Mouse (Mus musculus) adrenal gland, postnatal 36 days (tissue): ENCODE data around the gene Megf6. TPM values are rescaled to one million over a fixed set of nuclear protein-coding genes. Genes with fewer than 3 reads are reported as not detected.

Experiments
- DNase-seq, 2 experiments: peaks; one replicate each; pipeline ENCODE4 v3.0.0; 2021; ENCODE audit warnings: mixed read lengths in 1 of 2
- total RNA-seq, 2 experiments: library from RNA; stranded (reverse); gene quantifications; 2 replicates each; pipeline ENCODE4 v1.2.3; 2021

Gene Megf6
- total RNA-seq, 2 experiments from 2014 or later: 2.9 to 3.4 TPM

DNA sequence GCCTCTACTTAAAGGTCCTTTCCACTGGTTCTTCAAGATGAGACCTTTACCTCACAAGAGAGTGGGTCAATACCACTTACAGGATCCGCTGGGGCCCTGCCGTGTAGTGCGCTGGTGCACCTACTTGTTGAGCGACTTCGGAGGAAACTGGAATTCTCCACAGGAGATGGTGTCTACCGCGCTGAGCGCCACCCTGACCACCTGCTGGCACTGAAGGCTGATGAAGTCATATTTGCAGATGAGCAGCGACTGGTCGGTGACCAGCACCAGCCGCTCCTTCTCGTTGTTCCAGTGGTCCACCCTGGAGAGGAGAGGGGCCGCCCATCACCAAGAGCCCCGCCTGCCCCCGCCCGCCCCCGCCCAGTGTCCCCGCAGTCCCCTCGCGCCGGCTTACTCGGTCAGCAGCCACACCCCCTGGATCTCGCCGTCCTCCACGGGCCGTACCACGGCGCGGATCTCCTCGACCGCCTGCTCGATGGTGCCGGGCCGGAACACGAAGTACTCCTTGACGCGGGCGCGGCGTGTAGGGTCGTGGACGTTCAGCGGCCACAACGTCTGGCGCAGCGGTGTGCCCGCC is 10.5 kb upstream of the Megf6 start:
- DNase-seq: peak; percentile 60 to 61

DNA sequence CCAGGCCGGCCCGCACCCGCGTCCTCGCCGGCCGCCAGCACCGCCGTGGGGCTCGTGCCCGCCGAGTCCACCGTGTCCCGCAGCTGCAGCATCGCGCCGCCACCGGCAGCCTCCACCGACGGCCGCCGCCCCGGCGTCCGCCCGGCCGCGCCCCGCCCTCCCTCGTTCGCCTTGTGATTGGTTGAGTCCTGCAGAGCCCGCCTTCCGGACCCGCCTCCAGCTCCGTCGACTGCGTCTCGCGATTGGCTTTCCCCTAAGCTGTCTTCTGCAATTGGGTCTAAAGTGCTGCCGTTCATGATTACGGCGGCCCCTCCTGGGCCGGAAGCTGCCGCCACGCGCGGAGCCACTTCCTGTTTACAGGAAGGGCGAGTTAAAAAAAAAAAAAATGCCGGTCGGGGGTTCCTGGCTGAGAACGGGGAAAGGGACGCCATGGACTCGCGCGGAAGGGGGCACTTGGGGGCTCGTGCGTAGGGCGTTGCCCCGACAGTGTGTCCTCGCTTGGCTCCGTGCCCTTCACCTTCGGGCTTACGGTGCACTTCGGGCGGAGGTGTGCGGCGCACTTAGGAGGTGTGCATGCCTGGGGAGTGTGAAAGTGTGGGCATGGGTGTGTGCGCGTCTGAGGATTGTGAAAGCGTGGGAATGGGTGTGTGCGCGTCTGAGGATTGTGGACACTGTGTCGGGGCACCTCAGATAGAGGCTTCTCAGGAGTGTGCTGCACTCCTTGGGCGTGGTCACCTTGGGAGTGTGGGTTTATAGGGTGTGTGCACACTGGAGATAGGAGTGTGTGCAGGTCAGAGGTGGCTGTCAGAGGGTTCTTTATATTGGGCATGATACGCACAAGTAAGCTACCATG is 9.8 kb upstream of the Megf6 start, which contains the start of gene Tprgl:
Gene Tprgl (minus strand): TSS at position 129 of the 853 bp plus-strand sequence.
- peak; percentile 98 for DNase-seq

GRCm38 (mm10) chr4:154163296-154163695 is 7.2 kb upstream of the Megf6 start:
- DNase-seq: peak; percentile 64 to 77

- peak; percentile 69 to 77 for DNase-seq
Measured at GRCm38 (mm10) chr4:154167053-154167452, 3.5 kb upstream of the Megf6 start.

- no peak for DNase-seq
Measured at GRCm38 (mm10) chr4:154170021-154170420, 509 bp upstream of the Megf6 start.

GRCm38 (mm10) chr4:154171151-154171930 is 811 bp downstream of the Megf6 start:
- no peak for DNase-seq

DNA sequence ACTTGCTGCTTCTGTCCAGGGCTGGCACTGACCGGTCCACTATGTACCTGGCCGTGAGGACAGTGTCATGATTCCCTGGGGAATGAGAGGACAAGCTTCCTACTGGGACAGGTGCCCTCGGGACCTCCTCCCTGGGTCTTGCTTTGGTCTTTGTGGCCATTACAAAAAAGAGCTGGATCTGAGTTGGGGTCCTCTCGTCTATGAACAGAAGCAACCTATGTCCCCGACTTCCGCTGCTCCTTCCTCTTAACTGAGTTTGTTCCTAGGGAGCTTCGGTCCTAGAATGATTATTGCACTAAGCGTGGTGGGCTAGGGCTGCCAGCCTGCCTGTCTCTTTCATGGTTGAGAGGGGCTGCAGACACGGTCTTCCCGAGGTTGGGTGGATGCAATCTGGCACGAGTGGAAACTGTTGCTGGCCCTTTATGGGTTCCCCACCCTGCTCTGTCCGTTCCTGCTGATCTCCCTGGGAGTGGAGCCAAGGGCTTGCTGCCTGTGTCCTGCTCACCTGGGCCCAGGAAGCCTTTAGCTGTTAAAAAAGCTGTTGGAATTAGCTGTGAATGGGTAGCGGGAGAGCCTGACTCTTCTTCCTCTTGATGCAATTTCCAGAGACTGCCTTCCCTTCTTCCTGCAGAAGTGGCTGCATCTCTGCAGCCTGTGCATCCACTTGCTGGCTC is 1.5 kb downstream of the Megf6 start:
- DNase-seq: no peak

- peak in 1 of 2 experiments; percentile 29 for DNase-seq
Measured at GRCm38 (mm10) chr4:154177257-154177656, 6.7 kb downstream of the Megf6 start.

DNA sequence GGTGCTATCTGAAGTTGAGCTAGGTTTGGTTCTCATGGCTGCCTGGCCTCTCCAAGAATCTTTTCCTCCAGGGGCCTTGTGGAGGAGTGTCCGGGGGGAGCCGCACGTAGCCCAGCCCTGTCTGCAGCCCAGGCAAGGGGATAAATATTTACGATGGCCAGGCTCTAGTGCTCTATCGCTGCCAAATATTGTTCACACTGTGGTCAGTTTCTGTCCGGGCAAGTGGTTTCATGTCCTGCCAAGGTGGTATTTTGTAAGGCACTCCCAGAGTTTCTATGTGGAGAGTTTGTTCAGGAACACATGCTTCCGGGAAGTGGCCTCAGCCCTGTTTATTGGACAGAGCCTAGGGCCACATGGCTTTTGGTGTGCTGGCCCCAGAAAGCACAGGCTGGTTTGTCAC is 10.5 kb downstream of the Megf6 start:
- no peak for DNase-seq

DNA sequence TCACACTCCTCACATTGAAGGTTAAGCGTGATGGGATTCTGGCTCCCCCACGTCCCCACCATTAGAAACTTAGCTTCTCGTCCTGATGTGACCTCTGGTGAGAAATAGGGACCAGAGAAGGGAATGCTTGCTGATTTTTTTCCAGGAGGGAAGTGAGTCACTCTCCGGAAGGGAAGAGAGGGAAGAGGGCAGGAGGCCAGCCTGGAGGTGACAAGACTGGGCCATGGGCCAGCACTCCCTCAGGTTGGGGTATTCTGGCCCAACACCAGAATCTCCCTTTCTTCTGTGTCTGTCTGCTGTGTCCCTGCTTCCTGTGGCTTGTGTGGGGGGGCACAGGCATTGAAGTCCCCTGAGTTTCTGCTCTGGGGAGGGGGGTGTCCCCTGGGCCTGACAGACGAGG is 13.0 kb downstream of the Megf6 start:
- DNase-seq: peak; percentile 29 to 43

GRCm38 (mm10) chr4:154185001-154185400 is 14.5 kb downstream of the Megf6 start:
- DNase-seq: no peak

GRCm38 (mm10) chr4:154186002-154186537 is 15.5 kb downstream of the Megf6 start:
- no peak for DNase-seq

- peak; percentile 22 to 32 for DNase-seq
Measured at GRCm38 (mm10) chr4:154188948-154189347, 18.4 kb downstream of the Megf6 start.

DNA sequence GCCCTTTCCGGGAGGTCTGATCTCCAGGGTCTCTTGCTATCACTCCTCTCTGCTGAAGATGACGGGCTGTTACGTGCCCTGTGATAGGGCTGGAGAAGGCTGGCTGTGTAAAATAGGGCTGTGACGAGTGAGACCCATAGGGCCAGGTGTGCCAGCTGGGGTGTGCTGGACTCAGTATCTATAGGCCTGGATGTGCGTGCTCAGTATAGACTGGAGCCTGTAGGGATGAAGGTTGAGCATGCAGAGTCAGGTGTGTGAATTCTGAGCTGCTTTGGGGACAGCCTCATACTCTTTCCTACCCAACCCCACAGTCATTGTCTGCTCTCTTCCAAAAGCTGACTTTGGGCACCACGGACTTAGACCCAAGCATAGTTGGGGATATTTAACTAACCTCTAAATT is 27.4 kb downstream of the Megf6 start:
- DNase-seq: no peak

DNA sequence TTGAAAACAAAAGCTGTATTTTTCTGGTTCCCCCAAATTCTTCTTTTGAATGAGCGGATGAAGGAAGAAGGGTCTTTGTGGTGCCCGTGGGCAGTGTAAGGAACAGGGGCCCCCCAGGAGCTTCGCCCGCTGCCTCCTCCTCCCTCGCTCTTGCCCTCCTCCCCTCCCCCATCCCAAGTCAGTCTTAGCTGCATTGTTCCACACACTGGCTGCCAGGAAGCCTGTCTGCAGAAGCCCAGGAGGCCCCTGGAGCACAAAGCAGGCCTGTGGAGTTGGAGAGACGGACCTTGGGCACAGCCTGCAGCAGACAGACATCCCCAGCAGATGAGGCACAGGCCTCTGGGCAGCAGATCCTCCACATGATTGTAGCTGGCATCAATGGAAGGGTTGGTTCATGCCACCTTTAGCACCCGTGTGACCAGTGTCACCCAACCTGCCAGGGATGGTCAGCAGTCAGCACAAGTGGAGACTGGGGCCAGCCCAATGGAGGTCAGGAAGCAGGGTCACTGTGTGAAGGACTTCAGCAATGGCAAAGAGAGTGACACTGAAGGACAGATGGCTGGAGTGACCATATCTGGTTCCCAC is 27.9 kb downstream of the Megf6 start:
- no peak for DNase-seq

GRCm38 (mm10) chr4:154201511-154201910 is 31.0 kb downstream of the Megf6 start:
- no peak for DNase-seq

- no peak for DNase-seq
Measured at GRCm38 (mm10) chr4:154204532-154204931, 34.0 kb downstream of the Megf6 start.

DNA sequence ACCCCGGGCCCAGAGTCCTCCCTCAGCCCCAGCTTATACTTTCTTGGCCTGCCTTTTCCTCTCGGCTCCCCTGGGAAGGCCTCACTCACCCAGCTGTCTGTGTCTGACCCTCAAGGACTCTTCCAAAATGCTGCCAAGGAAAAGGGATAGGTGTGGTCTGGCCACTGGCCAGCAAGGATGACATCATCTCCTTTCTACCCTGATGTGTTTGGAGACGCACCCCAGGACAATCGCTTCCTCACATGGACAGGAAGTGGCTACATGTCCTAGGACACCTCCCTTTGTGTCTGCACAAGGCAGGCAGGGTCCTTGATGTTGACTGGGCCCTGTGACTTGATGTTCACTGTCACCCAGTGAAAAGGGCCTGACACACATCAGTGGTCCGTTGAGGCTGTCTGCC is 34.9 kb downstream of the Megf6 start:
- DNase-seq: peak; percentile 64

GRCm38 (mm10) chr4:154207261-154207660 is 36.7 kb downstream of the Megf6 start:
- peak; percentile 66 to 83 for DNase-seq

GRCm38 (mm10) chr4:154209054-154209453 is 38.5 kb downstream of the Megf6 start:
- DNase-seq: no peak

GRCm38 (mm10) chr4:154209825-154210224 is 39.3 kb downstream of the Megf6 start:
- no peak for DNase-seq
